Mouse (Mus musculus): ENCODE measurements at regions not wholly inside any gene's neighbourhood (a gene's known extent, or its start where the extent isn't known, plus 50 kb on each side); places are given as distances from the start of the nearest gene placed in this dataset.

GRCm38 (mm10) chr8:23314275-23315123, 903.3 kb downstream of the Mrps31 start:
- in situ Hi-C loops (cut with MboI; ENCODE audit: low pct_unique_long_range_greater_than_20kb in 1 of 2, low sequenced_read_pairs in 2 of 2, unreplicated experiment in 1 of 2) = no loop called here

- in situ Hi-C loops (cut with MboI; ENCODE audit: low pct_unique_long_range_greater_than_20kb in 1 of 2, low sequenced_read_pairs in 2 of 2, unreplicated experiment in 1 of 2) = no loop called here
Observed at GRCm38 (mm10) chr8:23319556-23319955, 908.4 kb downstream of the Mrps31 start.

GRCm38 (mm10) chr8:23321166-23321565, 910.0 kb downstream of the Mrps31 start:
- in situ Hi-C loops (cut with MboI; ENCODE audit: low pct_unique_long_range_greater_than_20kb in 1 of 2, low sequenced_read_pairs in 2 of 2, unreplicated experiment in 1 of 2) = no loop called here

DNA sequence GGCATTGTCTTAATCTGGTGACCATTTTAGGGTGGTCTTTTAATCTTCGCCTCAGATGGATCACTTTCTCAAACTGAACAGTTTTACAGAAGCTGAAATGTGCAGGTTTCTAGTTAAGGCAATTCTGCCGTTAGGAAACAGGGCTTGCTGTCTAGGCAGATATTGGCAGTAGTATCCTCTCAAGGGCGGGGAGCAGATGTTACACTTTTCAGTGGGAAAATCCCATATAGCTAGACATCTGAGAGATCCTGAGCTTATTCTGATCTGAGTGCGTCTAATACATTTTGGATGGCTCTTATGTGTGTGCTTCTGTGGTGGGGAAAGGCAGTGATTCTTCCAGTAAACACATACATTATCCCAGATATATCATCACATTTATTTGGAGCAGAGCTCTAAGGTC, 916.1 kb downstream of the Mrps31 start:
- in situ Hi-C loops (cut with MboI; ENCODE audit: low pct_unique_long_range_greater_than_20kb in 1 of 2, low sequenced_read_pairs in 2 of 2, unreplicated experiment in 1 of 2) = no loop called here

DNA sequence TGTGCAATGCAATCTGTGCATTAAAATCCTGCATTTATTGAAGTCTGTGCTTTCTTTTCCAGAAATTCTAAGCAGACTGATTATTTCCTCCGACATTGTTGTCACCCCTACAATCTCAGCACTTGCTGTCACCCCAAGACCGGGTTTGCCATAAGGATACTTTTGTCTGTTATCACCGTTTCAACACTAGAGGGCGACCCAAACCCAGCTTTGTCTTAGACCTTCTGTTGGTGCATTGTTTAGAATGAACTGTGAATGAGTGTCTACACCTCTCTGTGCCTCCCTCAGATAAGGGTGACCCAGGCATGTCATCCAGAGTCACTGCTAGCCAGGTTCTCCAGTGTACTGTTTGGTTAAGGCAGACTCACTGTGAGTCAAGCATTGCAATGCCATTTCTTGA, 933.0 kb downstream of the Mrps31 start:
- in situ Hi-C loops (cut with MboI; ENCODE audit: low pct_unique_long_range_greater_than_20kb in 1 of 2, low sequenced_read_pairs in 2 of 2, unreplicated experiment in 1 of 2) = loop anchor here (10.0 kb wide), 2 partner anchors 161 to 191 kb away; no protein-coding TSS in a partner anchor

DNA sequence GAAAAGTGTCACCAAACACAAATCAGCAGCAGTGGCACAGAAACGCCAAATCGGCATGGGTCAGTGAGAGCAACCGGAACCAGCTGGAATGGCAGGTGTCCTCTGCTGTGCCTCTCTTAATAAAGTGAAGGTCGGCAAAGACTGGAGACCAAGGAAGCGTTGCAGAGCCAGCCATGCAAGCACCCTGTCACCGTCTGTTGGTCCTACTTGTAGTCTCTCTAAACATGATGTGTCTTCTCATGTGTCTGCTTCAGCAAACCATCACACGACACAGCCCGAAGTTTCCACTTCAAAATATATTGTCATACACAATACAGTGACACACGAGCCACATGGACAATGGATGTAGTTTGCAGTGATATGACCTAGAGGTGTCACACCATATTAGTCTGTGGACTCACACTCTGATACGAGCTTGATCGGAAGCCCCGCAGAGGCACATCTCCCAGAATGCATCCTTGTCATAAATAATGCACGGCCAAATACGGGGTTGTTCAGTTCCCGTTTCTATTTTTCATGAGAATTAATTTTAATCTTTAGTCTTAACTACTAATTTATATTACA, 940.3 kb downstream of the Mrps31 start:
- in situ Hi-C loops (cut with MboI; ENCODE audit: low pct_unique_long_range_greater_than_20kb in 1 of 2, low sequenced_read_pairs in 2 of 2, unreplicated experiment in 1 of 2) = no loop called here

- in situ Hi-C loops (cut with MboI; ENCODE audit: low pct_unique_long_range_greater_than_20kb in 1 of 2, low sequenced_read_pairs in 2 of 2, unreplicated experiment in 1 of 2) = no loop called here
Observed at GRCm38 (mm10) chr8:23352259-23353106, 941.3 kb downstream of the Mrps31 start.

- in situ Hi-C loops (cut with MboI; ENCODE audit: low pct_unique_long_range_greater_than_20kb in 1 of 2, low sequenced_read_pairs in 2 of 2, unreplicated experiment in 1 of 2) = no loop called here
Observed at GRCm38 (mm10) chr8:23360061-23360622, 949.0 kb downstream of the Mrps31 start.

- in situ Hi-C loops (cut with MboI; ENCODE audit: low pct_unique_long_range_greater_than_20kb in 1 of 2, low sequenced_read_pairs in 2 of 2, unreplicated experiment in 1 of 2) = no loop called here
Observed at GRCm38 (mm10) chr8:23360850-23361274, 949.7 kb downstream of the Mrps31 start.

Measured in mouse embryonic stem cell (cell line).